Mouse (Mus musculus) layer of hippocampus, adult 9-11 months (tissue): ENCODE measurements around the gene Phlpp1.
A peak's percentile ranks its signal among the peaks of the same experiment; 100 is the strongest.

Experiments used
- DNase-seq: peaks from one replicate; pipeline ENCODE4 v3.0.0; 2022

Phlpp1 gene

GRCm38 (mm10) chr1:106171241-106172220 lies at the start of gene Phlpp1:
TSS of gene Phlpp1 (plus strand) at chr1:106171752.
- DNase-seq: peak; percentile 100

- peak; percentile 63 for DNase-seq
Observed at GRCm38 (mm10) chr1:106126601-106127000, 45.0 kb upstream of the Phlpp1 start.

- no peak for DNase-seq
Observed at GRCm38 (mm10) chr1:106131697-106132349, 39.7 kb upstream of the Phlpp1 start.

- DNase-seq: no peak
Observed at GRCm38 (mm10) chr1:106132350-106132700, 39.2 kb upstream of the Phlpp1 start.

- DNase-seq: no peak
Observed at GRCm38 (mm10) chr1:106138691-106139090, 32.9 kb upstream of the Phlpp1 start.

- no peak for DNase-seq
Observed at GRCm38 (mm10) chr1:106139137-106139536, 32.4 kb upstream of the Phlpp1 start.

GRCm38 (mm10) chr1:106142010-106142409 lies 29.5 kb upstream of the Phlpp1 start:
- no peak for DNase-seq

GRCm38 (mm10) chr1:106144534-106144933 lies 27.0 kb upstream of the Phlpp1 start:
- no peak for DNase-seq

- DNase-seq: no peak
Observed at GRCm38 (mm10) chr1:106145055-106145454, 26.5 kb upstream of the Phlpp1 start.

- no peak for DNase-seq
Observed at GRCm38 (mm10) chr1:106145565-106146190, 25.9 kb upstream of the Phlpp1 start.

- no peak for DNase-seq
Observed at GRCm38 (mm10) chr1:106148386-106149380, 22.9 kb upstream of the Phlpp1 start.

- no peak for DNase-seq
Observed at GRCm38 (mm10) chr1:106151846-106152245, 19.7 kb upstream of the Phlpp1 start.

GRCm38 (mm10) chr1:106152742-106153141 lies 18.8 kb upstream of the Phlpp1 start:
- no peak for DNase-seq

- no peak for DNase-seq
Observed at GRCm38 (mm10) chr1:106154590-106154989, 17.0 kb upstream of the Phlpp1 start.

GRCm38 (mm10) chr1:106155087-106155567 lies 16.4 kb upstream of the Phlpp1 start:
- peak; percentile 92 for DNase-seq

GRCm38 (mm10) chr1:106155702-106156101 lies 15.8 kb upstream of the Phlpp1 start:
- no peak for DNase-seq

GRCm38 (mm10) chr1:106157961-106158515 lies 13.5 kb upstream of the Phlpp1 start:
- DNase-seq: no peak

- no peak for DNase-seq
Observed at GRCm38 (mm10) chr1:106159667-106160066, 11.9 kb upstream of the Phlpp1 start.

- no peak for DNase-seq
Observed at GRCm38 (mm10) chr1:106160916-106161315, 10.6 kb upstream of the Phlpp1 start.

GRCm38 (mm10) chr1:106162581-106162980 lies 9.0 kb upstream of the Phlpp1 start:
- DNase-seq: no peak

GRCm38 (mm10) chr1:106163401-106163800 lies 8.2 kb upstream of the Phlpp1 start:
- no peak for DNase-seq

- no peak for DNase-seq
Observed at GRCm38 (mm10) chr1:106164111-106164510, 7.4 kb upstream of the Phlpp1 start.
